ENCODE assay signal across 8 mouse cellular contexts in the genomic region with DNA sequence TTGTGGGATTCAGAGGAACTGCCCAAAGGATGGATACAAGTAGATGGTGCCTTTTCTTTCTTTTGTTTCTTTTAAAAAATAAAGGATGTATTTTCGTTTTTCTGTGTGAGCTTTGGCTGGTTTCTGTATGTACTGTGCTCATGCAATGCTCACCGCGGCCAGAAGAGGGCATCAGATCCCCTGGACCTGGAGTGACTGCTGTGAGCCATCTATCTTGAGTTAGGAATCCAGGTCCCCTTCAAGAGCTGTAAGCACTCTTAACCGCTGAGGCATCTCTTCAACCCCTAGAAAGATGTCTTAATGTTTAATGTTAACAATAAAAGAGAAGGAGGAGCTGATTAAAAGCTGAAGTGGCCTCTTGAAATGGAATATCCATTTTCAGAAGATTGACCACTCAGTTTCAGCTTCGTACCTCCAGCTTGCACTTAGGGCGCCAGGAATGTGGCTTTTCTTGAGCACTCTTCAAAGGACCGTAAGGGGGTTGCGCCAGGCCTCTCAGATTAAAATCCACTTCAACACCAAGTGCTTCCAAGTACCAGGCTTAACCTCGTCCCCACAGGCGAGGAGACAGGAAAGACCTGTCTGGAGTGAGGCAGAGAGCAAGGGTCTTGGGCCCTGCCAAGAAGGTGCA. TPM values are rescaled to one million over a fixed set of nuclear protein-coding genes. Genes with fewer than 3 reads are reported as not detected.
A peak's percentile ranks its signal among the peaks of the same experiment; 100 is the strongest.
DNase-seq lines count a peak whose midpoint lies in the region; ATAC-seq and TF ChIP-seq lines count a peak whose summit lies in the region.

No protein-coding gene starts in this region.

- H3K9ac ChIP-seq in liver, embryonic 12.5 days, result no peak overlapping the region
- H3K9ac ChIP-seq in intestine, embryonic 15.5 days, result no peak overlapping the region

- peaks cover 13% of the 10 kb centered on the region for H3K4me1 ChIP-seq in liver, embryonic 12.5 days
- 0 out of 2 replicates have a peak, but pooled peaks cover 6% of the 10 kb centered on the region for H3K4me1 ChIP-seq in intestine, embryonic 15.5 days (replicated peaks)
- H3K4me1 ChIP-seq in limb, embryonic 10.5 days, result peaks cover 30% of the 10 kb centered on the region

- H3K9me3 ChIP-seq in liver, embryonic 12.5 days (replicated peaks), result no peaks in the 10 kb centered on the region
- H3K9me3 ChIP-seq in intestine, embryonic 15.5 days, result no peaks in the 10 kb centered on the region
- no peaks in the 10 kb centered on the region for H3K9me3 ChIP-seq in limb, embryonic 10.5 days (replicated peaks)

- ATAC-seq in liver, embryonic 12.5 days, result no peak
- ATAC-seq in intestine, embryonic 15.5 days, result peak; percentile 70
- peak; percentile 82 for ATAC-seq in neutrophil, adult 5-6 weeks (ENCODE audit: extremely low read depth, insufficient number of reproducible peaks, low FRiP score, poor library complexity, severe bottlenecking)

- peaks cover 18% of the 10 kb centered on the region; the same call in 1 of the 2 replicates for H3K27me3 ChIP-seq in liver, embryonic 12.5 days (replicated peaks)
- H3K27me3 ChIP-seq in intestine, embryonic 15.5 days (replicated peaks), result peaks cover 4% of the 10 kb centered on the region; the same call in 1 of the 2 replicates
- H3K27me3 ChIP-seq in limb, embryonic 10.5 days (ENCODE audit: low read depth, poor library complexity, severe bottlenecking), result peaks cover 7% of the 10 kb centered on the region; the same call in 1 of the 2 replicates

- 45% methylated on average over 10 of the region's 10 CpGs for WGBS in liver, embryonic 12.5 days (ENCODE audit: insufficient replicate concordance)
- 42% methylated on average over 10 of the region's 10 CpGs for WGBS in intestine, embryonic 15.5 days
- WGBS in limb, embryonic 10.5 days, result 59% methylated on average over 10 of the region's 10 CpGs

- no peak overlapping the region for H3K4me3 ChIP-seq in liver, embryonic 12.5 days
- no peak overlapping the region for H3K4me3 ChIP-seq in intestine, embryonic 15.5 days (replicated peaks)
- H3K4me3 ChIP-seq in limb, embryonic 10.5 days, result no peak overlapping the region

- DNase-seq in liver, result peak; percentile 84
- peak; percentile 81 for DNase-seq in brain, embryonic 14.5 days (ENCODE audit: low read depth)
- DNase-seq in fat pad, adult 2 months (ENCODE audit: extremely low read depth, low read depth, low spot score), result peak; percentile 86
- peak; percentile 92 for DNase-seq in limb, embryonic 10.5 days (ENCODE audit: low spot score)
- DNase-seq in thymus, postnatal 10 days (ENCODE audit: low spot score in 2 of 2), result peak; percentile 59 to 82

- H3K4me2 ChIP-seq in liver, embryonic 12.5 days, result no peak overlapping the region
- no peak overlapping the region for H3K4me2 ChIP-seq in intestine, embryonic 15.5 days (replicated peaks)

- no peaks in the 10 kb centered on the region for H3K36me3 ChIP-seq in liver, embryonic 12.5 days
- H3K36me3 ChIP-seq in intestine, embryonic 15.5 days, result no peaks in the 10 kb centered on the region
- no peaks in the 10 kb centered on the region for H3K36me3 ChIP-seq in limb, embryonic 10.5 days

- no peak for TF ChIP-seq POLR2A in brain, embryonic 14.5 days (IDR thresholded peaks at IDR 0.05; ENCODE audit: borderline replicate concordance, extremely low read depth, insufficient read depth, insufficient read length, poor library complexity, severe bottlenecking)

- no peak overlapping the region for H3K27ac ChIP-seq in liver, embryonic 12.5 days
- no peak overlapping the region for H3K27ac ChIP-seq in intestine, embryonic 15.5 days
- H3K27ac ChIP-seq in limb, embryonic 10.5 days, result peak overlapping the region; percentile 76; the same call in 1 of the 2 replicates

- peak; percentile 92 for TF ChIP-seq CTCF in brain, embryonic 14.5 days (IDR thresholded peaks at IDR 0.05; ENCODE audit: borderline replicate concordance, extremely low read depth, insufficient read depth, insufficient read length)

RNA-seq across cellular contexts. Expression of gene Adcy7, which starts 5.9 kb away (rescaled TPM):
- 38.0 and 41.6 TPM in 2 replicates for polyA plus RNA-seq in liver, embryonic 12.5 days (2016; fragmentation: Nextera tagmentation; extraction: Ambion mirVana)
- polyA plus RNA-seq in brain, embryonic 14.5 days (2012; rRNA removed), result 2.2 and 3.7 TPM in 2 replicates
- polyA plus RNA-seq in intestine, embryonic 15.5 days (2015; fragmentation: Nextera tagmentation; extraction: Ambion mirVana), result 3.1 and 3.2 TPM in 2 replicates
- 2.2 and 3.1 TPM in 2 replicates for polyA plus RNA-seq in limb, embryonic 10.5 days (2016; fragmentation: Nextera tagmentation; extraction: Ambion mirVana)
- total RNA-seq in neutrophil, adult 5-6 weeks (2017), result 106 and 107 TPM in 2 replicates
